12 mouse cellular contexts compared by ENCODE assay signal in the genomic region with DNA sequence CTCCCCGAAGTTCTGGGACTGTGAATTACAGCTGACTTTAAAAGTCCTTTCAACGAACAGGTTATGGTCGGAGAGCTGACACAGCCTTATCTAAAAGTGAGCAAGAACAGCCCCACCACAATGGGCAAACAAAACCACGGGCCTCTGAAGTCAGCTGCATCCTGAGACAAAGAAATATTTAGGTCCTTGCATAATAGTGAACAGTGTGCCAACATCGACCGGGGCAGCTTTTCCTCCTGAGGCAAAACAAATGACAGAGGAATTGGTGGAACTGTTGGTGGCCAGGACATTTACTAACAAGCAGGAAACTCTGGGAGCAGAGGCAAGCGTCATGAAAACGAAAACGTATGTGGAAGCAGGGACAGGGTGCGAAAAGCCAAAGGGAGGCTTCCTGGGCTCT. TPM values are rescaled to one million over a fixed set of nuclear protein-coding genes. Genes with fewer than 3 reads are reported as not detected.
DNase-seq lines count a peak whose midpoint lies in the region; ATAC-seq lines count a peak whose summit lies in the region.
"Had no signal": no experiment of that assay in that cellular context is flagged by ENCODE, and none has a peak within 500 bp of the region (broad histone marks: within the 10 kb centered on the region; RNA-seq: fewer than 3 reads in every experiment).

No protein-coding gene starts in this region.

- H3K4me2 ChIP-seq in intestine, embryonic 14.5 days (ENCODE audit: low read length) = no peak overlapping the region
- no peak overlapping the region for H3K4me2 ChIP-seq in intestine, embryonic 16.5 days (ENCODE audit: low read depth, low read length)
- H3K4me2 ChIP-seq in limb, embryonic 11.5 days (ENCODE audit: low read depth, severe bottlenecking) = no peak overlapping the region
- no peak overlapping the region for H3K4me2 ChIP-seq in stomach, embryonic 14.5 days (replicated peaks; ENCODE audit: low read depth, low read length)
- H3K4me2 ChIP-seq: hindbrain, embryonic 14.5 days had no signal

- no peaks in the 10 kb centered on the region for H3K9me3 ChIP-seq in intestine, embryonic 14.5 days (ENCODE audit: control insufficient read depth, low read length)
- no peaks in the 10 kb centered on the region for H3K9me3 ChIP-seq in intestine, embryonic 16.5 days (ENCODE audit: control insufficient read depth, low read length)
- H3K9me3 ChIP-seq in limb, embryonic 11.5 days (ENCODE audit: control insufficient read depth, low read length) = no peaks in the 10 kb centered on the region
- H3K9me3 ChIP-seq in stomach, embryonic 14.5 days (ENCODE audit: control insufficient read depth, low read depth, low read length) = no peaks in the 10 kb centered on the region

- 0 out of 2 replicates have a peak, but pooled peaks have one; percentile 51 for ATAC-seq in intestine, embryonic 14.5 days (replicated peaks; ENCODE audit: low FRiP score, low TSS enrichment, low read depth)
- ATAC-seq in intestine, embryonic 16.5 days = no peak
- ATAC-seq in limb, embryonic 11.5 days (ENCODE audit: insufficient number of reproducible peaks, low FRiP score, low TSS enrichment, low read depth) = no peak
- 0 out of 2 replicates have a peak, but pooled peaks have one; percentile 60 for ATAC-seq in stomach, embryonic 14.5 days (ENCODE audit: insufficient number of reproducible peaks, insufficient read depth, low FRiP score, low read depth)

- H3K9ac ChIP-seq in intestine, embryonic 14.5 days (ENCODE audit: low read length) = no peak overlapping the region
- H3K9ac ChIP-seq in intestine, embryonic 16.5 days (ENCODE audit: low read depth, low read length) = no peak overlapping the region; the same call in 1 of the 2 replicates
- no peak overlapping the region for H3K9ac ChIP-seq in limb, embryonic 11.5 days (ENCODE audit: low read length)
- no peak overlapping the region for H3K9ac ChIP-seq in stomach, embryonic 14.5 days (replicated peaks; ENCODE audit: low read depth, low read length)
- H3K9ac ChIP-seq: hindbrain, embryonic 14.5 days; liver, embryonic 14.5 days had no signal

- H3K27me3 ChIP-seq in intestine, embryonic 14.5 days (replicated peaks; ENCODE audit: control insufficient read depth, insufficient read depth, low read length) = no peaks in the 10 kb centered on the region
- no peaks in the 10 kb centered on the region for H3K27me3 ChIP-seq in intestine, embryonic 16.5 days (replicated peaks; ENCODE audit: control insufficient read depth, insufficient read depth, low read length)
- no peaks in the 10 kb centered on the region for H3K27me3 ChIP-seq in limb, embryonic 11.5 days (ENCODE audit: control insufficient read depth, insufficient read depth, low read length)
- H3K27me3 ChIP-seq in stomach, embryonic 14.5 days (ENCODE audit: control insufficient read depth, insufficient read depth, low read length) = no peaks in the 10 kb centered on the region

- no peaks in the 10 kb centered on the region for H3K36me3 ChIP-seq in intestine, embryonic 14.5 days (ENCODE audit: control insufficient read depth, insufficient read depth, low read length)
- no peaks in the 10 kb centered on the region for H3K36me3 ChIP-seq in intestine, embryonic 16.5 days (ENCODE audit: control insufficient read depth, insufficient read depth, low read length)
- H3K36me3 ChIP-seq in limb, embryonic 11.5 days (ENCODE audit: control insufficient read depth, insufficient read depth, low read length) = no peaks in the 10 kb centered on the region
- no peaks in the 10 kb centered on the region for H3K36me3 ChIP-seq in stomach, embryonic 14.5 days (ENCODE audit: control insufficient read depth, insufficient read depth, low read length)

- H3K4me1 ChIP-seq in intestine, embryonic 14.5 days (replicated peaks; ENCODE audit: control insufficient read depth, insufficient read depth, low read length) = peaks cover 12% of the 10 kb centered on the region; the same call in 1 of the 2 replicates
- H3K4me1 ChIP-seq in intestine, embryonic 16.5 days (ENCODE audit: control insufficient read depth, insufficient read depth, low read length) = 0 out of 2 replicates have a peak, but pooled peaks cover 3% of the 10 kb centered on the region
- peaks cover 5% of the 10 kb centered on the region; the same call in 1 of the 2 replicates for H3K4me1 ChIP-seq in limb, embryonic 11.5 days (ENCODE audit: control insufficient read depth, insufficient read depth, low read length)
- no peaks in the 10 kb centered on the region for H3K4me1 ChIP-seq in stomach, embryonic 14.5 days (ENCODE audit: control insufficient read depth, insufficient read depth, low read length)

- DNase-seq in embryo, embryonic 10.5 days (ENCODE audit: low spot score) = peak; percentile 14
- DNase-seq in embryo, embryonic 10 days (ENCODE audit: low spot score) = no peak
- DNase-seq in intestine, embryonic 14.5 days (ENCODE audit: low spot score) = peak; percentile 52
- peak; percentile 22 for DNase-seq in limb, embryonic 11.5 days (ENCODE audit: low spot score)
- DNase-seq in right cerebral cortex, postnatal 25 days = no peak
- DNase-seq in gastrocnemius, postnatal 10 days = no peak
- DNase-seq: kidney, adult 9 months; midbrain, embryonic 14.5 days had no signal

- no peak overlapping the region for H3K27ac ChIP-seq in intestine, embryonic 14.5 days (ENCODE audit: low read depth)
- H3K27ac ChIP-seq in intestine, embryonic 16.5 days (ENCODE audit: low read length) = no peak overlapping the region
- H3K27ac ChIP-seq in limb, embryonic 11.5 days (replicated peaks; ENCODE audit: low read depth, low read length) = no peak overlapping the region
- no peak overlapping the region for H3K27ac ChIP-seq in stomach, embryonic 14.5 days (ENCODE audit: low read length)
- H3K27ac ChIP-seq: hindbrain, embryonic 14.5 days; liver, embryonic 14.5 days had no signal

- H3K4me3 ChIP-seq in intestine, embryonic 14.5 days (ENCODE audit: low read depth, low read length) = no peak overlapping the region
- no peak overlapping the region for H3K4me3 ChIP-seq in intestine, embryonic 16.5 days (ENCODE audit: low read length)
- no peak overlapping the region for H3K4me3 ChIP-seq in limb, embryonic 11.5 days (ENCODE audit: low read depth, low read length)
- no peak overlapping the region for H3K4me3 ChIP-seq in stomach, embryonic 14.5 days (ENCODE audit: low read depth, low read length)

- 25% methylated on average over 10 of the region's 10 CpGs for WGBS in intestine, embryonic 14.5 days
- WGBS in intestine, embryonic 16.5 days = 31% methylated on average over 10 of the region's 10 CpGs
- WGBS in limb, embryonic 11.5 days = 33% methylated on average over 10 of the region's 10 CpGs
- WGBS in stomach, embryonic 14.5 days = 33% methylated on average over 10 of the region's 10 CpGs

RNA-seq across cellular contexts. Expression of gene Mon1b, which starts 54.3 kb away (rescaled TPM):
- 8.4 and 8.8 TPM in 2 replicates for polyA plus RNA-seq in intestine, embryonic 14.5 days (2014; fragmentation: Nextera tagmentation; extraction: Ambion mirVana)
- 6.2 and 6.5 TPM in 2 replicates for polyA plus RNA-seq in intestine, embryonic 16.5 days (2015; fragmentation: Nextera tagmentation; extraction: Ambion mirVana)
- 6.9 and 7.5 TPM in 2 replicates for polyA plus RNA-seq in limb, embryonic 11.5 days (2014; fragmentation: Nextera tagmentation; extraction: Ambion mirVana)
- 8.0 and 9.7 TPM in 2 replicates for polyA plus RNA-seq in stomach, embryonic 14.5 days (2014; fragmentation: Nextera tagmentation; extraction: Ambion mirVana)
- 1 to 10 TPM; 3.7 to 4.9 TPM for total RNA-seq in gastrocnemius, postnatal 10 days (2021)

Comparison
In these comparisons a context has a peak if more than half of its experiments do, and no peak if none do; other contexts are left out.
1. DNase-seq: peak in embryo, embryonic 10.5 days (single experiment), intestine, embryonic 14.5 days (single experiment) and limb, embryonic 11.5 days (single experiment); none in embryo, embryonic 10 days (single experiment), right cerebral cortex, postnatal 25 days (single experiment) and gastrocnemius, postnatal 10 days (single experiment).
2. ATAC-seq: peak in intestine, embryonic 14.5 days (single experiment) and stomach, embryonic 14.5 days (single experiment); none in intestine, embryonic 16.5 days (single experiment) and limb, embryonic 11.5 days (single experiment).